ENCODE assay signal across 7 mouse cellular contexts in the genomic region with DNA sequence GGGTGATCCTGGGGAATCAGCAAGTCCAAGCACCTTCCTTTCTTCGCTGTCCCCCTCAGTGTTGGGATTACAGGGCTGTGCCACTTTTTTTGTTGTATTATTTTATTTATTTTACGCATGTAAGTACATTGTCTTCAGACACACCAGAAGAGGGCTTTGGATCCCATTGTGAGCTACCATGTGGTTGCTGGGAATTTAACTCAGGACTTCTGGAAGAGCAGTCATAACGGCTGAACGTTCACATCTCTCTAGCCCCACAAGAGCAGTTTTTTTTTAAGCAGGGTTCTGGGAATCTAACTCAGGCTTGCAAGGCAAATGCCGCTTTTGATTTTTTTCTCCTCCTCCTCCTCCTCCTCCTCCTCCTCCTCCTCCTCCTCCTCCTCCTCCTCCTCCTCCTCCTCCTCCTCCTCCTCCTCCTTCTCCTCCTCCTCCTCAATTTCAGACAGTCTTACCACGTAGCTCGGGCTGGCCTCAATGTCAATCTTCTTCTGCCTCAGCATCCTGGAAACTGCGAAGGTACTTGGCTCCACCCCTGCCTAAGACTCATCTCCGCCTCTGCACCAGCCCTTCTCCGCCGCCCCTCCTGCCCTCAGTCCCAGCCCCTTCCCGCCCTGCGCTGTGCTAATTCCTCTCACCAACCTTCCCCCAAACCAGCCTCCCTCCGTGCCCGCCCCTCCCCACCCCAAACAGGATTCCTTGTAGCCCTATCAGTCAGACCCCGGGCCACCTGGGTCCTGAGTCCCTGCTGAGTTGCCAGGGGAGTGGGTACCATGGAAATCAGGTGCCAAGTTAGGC. TPM values are rescaled to one million over a fixed set of nuclear protein-coding genes. Genes with fewer than 3 reads are reported as not detected.
A peak's percentile ranks its signal among the peaks of the same experiment; 100 is the strongest.
DNase-seq lines count a peak whose midpoint lies in the region; ATAC-seq lines count a peak whose summit lies in the region.

No protein-coding gene starts in this region.

- H3K27me3 ChIP-seq in lung, embryonic 16.5 days (ENCODE audit: control insufficient read depth, insufficient read depth, low read depth, low read length), result peaks cover 8% of the 10 kb centered on the region
- peaks cover 9% of the 10 kb centered on the region; the same call in 1 of the 2 replicates for H3K27me3 ChIP-seq in hindbrain, embryonic 13.5 days
- peaks cover 54% of the 10 kb centered on the region for H3K27me3 ChIP-seq in midbrain, embryonic 10.5 days (ENCODE audit: low read depth, poor library complexity, severe bottlenecking)

- H3K9ac ChIP-seq in lung, embryonic 16.5 days (ENCODE audit: low read length), result no peak overlapping the region
- H3K9ac ChIP-seq in hindbrain, embryonic 13.5 days, result peak overlapping the region; percentile 71

- H3K4me3 ChIP-seq in lung, embryonic 16.5 days (ENCODE audit: low read length), result peak overlapping the region; percentile 22
- peak overlapping the region; percentile 39 for H3K4me3 ChIP-seq in hindbrain, embryonic 13.5 days
- peak overlapping the region; percentile 52 for H3K4me3 ChIP-seq in midbrain, embryonic 10.5 days

- DNase-seq in lung, postnatal 36 days, result no peak
- DNase-seq in cerebellum, adult 9-11 months, result peak; percentile 63
- peak; percentile 50 for DNase-seq in midbrain, embryonic 10.5 days (ENCODE audit: low spot score)
- no peak for DNase-seq in yolk sac, embryonic 10.5 days (ENCODE audit: low spot score)
- no peak for DNase-seq in frontal cortex, postnatal 10 days (ENCODE audit: low spot score in 2 of 2)

- H3K4me2 ChIP-seq in lung, embryonic 16.5 days (ENCODE audit: low read depth, low read length), result peak overlapping the region; percentile 50
- peak overlapping the region; percentile 65 for H3K4me2 ChIP-seq in hindbrain, embryonic 13.5 days

- no peak overlapping the region for H3K27ac ChIP-seq in lung, embryonic 16.5 days (ENCODE audit: low read length)
- H3K27ac ChIP-seq in hindbrain, embryonic 13.5 days, result peak overlapping the region; percentile 89
- peak overlapping the region; percentile 76 for H3K27ac ChIP-seq in midbrain, embryonic 10.5 days (replicated peaks)

- no peaks in the 10 kb centered on the region for H3K36me3 ChIP-seq in lung, embryonic 16.5 days (ENCODE audit: control insufficient read depth, insufficient read depth, low read length)
- H3K36me3 ChIP-seq in hindbrain, embryonic 13.5 days, result no peaks in the 10 kb centered on the region
- H3K36me3 ChIP-seq in midbrain, embryonic 10.5 days, result no peaks in the 10 kb centered on the region

- ATAC-seq in lung, embryonic 16.5 days (ENCODE audit: low read depth), result no peak
- no peak for ATAC-seq in hindbrain, embryonic 13.5 days (ENCODE audit: low FRiP score)

- no peaks in the 10 kb centered on the region for H3K4me1 ChIP-seq in lung, embryonic 16.5 days (replicated peaks; ENCODE audit: control insufficient read depth, insufficient read depth, low read length)
- peaks cover 27% of the 10 kb centered on the region for H3K4me1 ChIP-seq in hindbrain, embryonic 13.5 days (replicated peaks)
- H3K4me1 ChIP-seq in midbrain, embryonic 10.5 days, result peaks cover 34% of the 10 kb centered on the region

- 5% methylated on average over 14 of the region's 16 CpGs for WGBS in lung, embryonic 16.5 days
- 4% methylated on average over 14 of the region's 16 CpGs for WGBS in hindbrain, embryonic 13.5 days
- WGBS in midbrain, embryonic 10.5 days, result 5% methylated on average over 13 of the region's 16 CpGs

- H3K9me3 ChIP-seq in lung, embryonic 16.5 days (ENCODE audit: control insufficient read depth, low read length), result no peaks in the 10 kb centered on the region
- H3K9me3 ChIP-seq in hindbrain, embryonic 13.5 days, result no peaks in the 10 kb centered on the region
- no peaks in the 10 kb centered on the region for H3K9me3 ChIP-seq in midbrain, embryonic 10.5 days (replicated peaks)

RNA-seq across cellular contexts. Expression of a gene that starts 3.5 kb away (rescaled TPM):
- 6.5 and 8.0 TPM in 2 replicates for polyA plus RNA-seq in lung, embryonic 16.5 days (2015; fragmentation: Nextera tagmentation; extraction: Ambion mirVana)
- 62.2 and 68.2 TPM in 2 replicates for polyA plus RNA-seq in hindbrain, embryonic 13.5 days (2015; fragmentation: Nextera tagmentation; extraction: Ambion mirVana)
- polyA plus RNA-seq in midbrain, embryonic 10.5 days (2016; fragmentation: Nextera tagmentation; extraction: Ambion mirVana), result 17.7 and 25.4 TPM in 2 replicates

RNA-seq across cellular contexts. Expression of a gene that starts 27.4 kb away (rescaled TPM):
- polyA plus RNA-seq in lung, embryonic 16.5 days (2015; fragmentation: Nextera tagmentation; extraction: Ambion mirVana), result 4.4 and 4.6 TPM in 2 replicates
- 0.32 and 0.34 TPM in 2 replicates for polyA plus RNA-seq in hindbrain, embryonic 13.5 days (2015; fragmentation: Nextera tagmentation; extraction: Ambion mirVana)
- 0.67 and 0.89 TPM in 2 replicates for polyA plus RNA-seq in midbrain, embryonic 10.5 days (2016; fragmentation: Nextera tagmentation; extraction: Ambion mirVana)

RNA-seq across cellular contexts. Expression of a gene that starts 40.0 kb away (rescaled TPM):
- polyA plus RNA-seq in lung, embryonic 16.5 days (2015; fragmentation: Nextera tagmentation; extraction: Ambion mirVana), result 1.4 and 1.5 TPM in 2 replicates
- 0.31 and 0.79 TPM in 2 replicates for polyA plus RNA-seq in hindbrain, embryonic 13.5 days (2015; fragmentation: Nextera tagmentation; extraction: Ambion mirVana)
- 0.30 and 0.37 TPM in 2 replicates for polyA plus RNA-seq in midbrain, embryonic 10.5 days (2016; fragmentation: Nextera tagmentation; extraction: Ambion mirVana)

RNA-seq across cellular contexts. Expression of a gene that starts 52.9 kb away (rescaled TPM):
- 8.9 and 9.1 TPM in 2 replicates for polyA plus RNA-seq in lung, embryonic 16.5 days (2015; fragmentation: Nextera tagmentation; extraction: Ambion mirVana)
- 3.5 TPM in 2 replicates for polyA plus RNA-seq in hindbrain, embryonic 13.5 days (2015; fragmentation: Nextera tagmentation; extraction: Ambion mirVana)
- 2.8 and 3.7 TPM in 2 replicates for polyA plus RNA-seq in midbrain, embryonic 10.5 days (2016; fragmentation: Nextera tagmentation; extraction: Ambion mirVana)

RNA-seq across cellular contexts. Expression of a gene that starts 57.5 kb away (rescaled TPM):
- polyA plus RNA-seq in lung, embryonic 16.5 days (2015; fragmentation: Nextera tagmentation; extraction: Ambion mirVana), result 0.67 and 0.68 TPM in 2 replicates
- polyA plus RNA-seq in hindbrain, embryonic 13.5 days (2015; fragmentation: Nextera tagmentation; extraction: Ambion mirVana), result 18.0 and 18.9 TPM in 2 replicates
- polyA plus RNA-seq in midbrain, embryonic 10.5 days (2016; fragmentation: Nextera tagmentation; extraction: Ambion mirVana), result 4.6 and 8.1 TPM in 2 replicates

Comparison
In these comparisons a context has a peak if more than half of its experiments do, and no peak if none do; other contexts are left out.
1. DNase-seq: peak in cerebellum, adult 9-11 months (single experiment) and midbrain, embryonic 10.5 days (single experiment); none in lung, postnatal 36 days (single experiment), yolk sac, embryonic 10.5 days (single experiment) and frontal cortex, postnatal 10 days (0 of 2).
2. Peak in every context shown above with its lines, with median percentiles within 50 percentile points of each other: H3K4me3 ChIP-seq.